Mouse (Mus musculus): Measurements from ENCODE around the gene Egfl8.

The Egfl8 gene

DNA sequence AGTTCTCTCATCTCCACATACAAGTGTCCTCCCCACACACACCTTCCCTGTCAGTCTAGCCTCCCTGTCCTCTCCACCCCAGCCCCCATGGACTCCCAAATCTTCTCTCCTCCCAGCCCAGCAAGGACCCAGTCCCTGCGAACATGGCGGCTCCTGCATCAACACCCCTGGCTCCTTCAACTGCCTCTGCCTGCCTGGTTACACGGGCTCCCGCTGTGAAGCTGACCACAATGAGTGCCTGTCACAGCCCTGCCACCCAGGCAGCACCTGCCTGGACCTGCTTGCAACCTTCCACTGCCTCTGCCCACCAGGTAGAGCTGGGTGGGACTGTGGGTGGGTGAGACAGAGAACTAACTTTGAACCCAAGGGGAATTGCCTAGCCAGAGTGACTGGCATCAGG is 45.9 kb downstream of the Egfl8 start:
- no peak for DNase-seq

DNA sequence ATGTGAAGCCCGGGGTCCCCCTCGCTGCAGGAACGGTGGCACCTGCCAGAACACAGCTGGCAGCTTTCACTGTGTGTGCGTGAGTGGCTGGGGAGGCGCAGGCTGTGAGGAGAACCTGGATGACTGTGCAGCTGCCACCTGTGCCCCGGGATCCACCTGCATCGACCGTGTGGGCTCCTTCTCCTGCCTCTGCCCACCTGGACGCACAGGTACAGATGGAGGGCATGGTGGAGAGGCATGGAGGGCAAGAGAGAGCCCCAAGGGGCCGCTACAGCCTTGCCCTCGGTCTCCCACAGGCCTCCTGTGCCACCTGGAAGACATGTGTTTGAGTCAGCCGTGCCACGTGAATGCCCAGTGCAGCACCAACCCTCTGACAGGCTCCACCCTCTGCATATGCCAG is 47.4 kb downstream of the Egfl8 start:
- DNase-seq: no peak

- no peak for DNase-seq
Observed at GRCm38 (mm10) chr17:34567311-34567710, 48.5 kb downstream of the Egfl8 start.

GRCm38 (mm10) chr17:34564796-34565195 is 51.0 kb downstream of the Egfl8 start:
- DNase-seq: no peak

GRCm38 (mm10) chr17:34564003-34564421 is 51.8 kb downstream of the Egfl8 start, which contains the start of gene Notch4:
Notch4 (plus strand) TSS chr17:34564268.
- no peak for DNase-seq

GRCm38 (mm10) chr17:34563354-34563753 is 52.4 kb downstream of the Egfl8 start:
- no peak for DNase-seq
